Mouse (Mus musculus) lung, adult 2 months (tissue): ENCODE data around the gene Ptma. TPM values are rescaled to one million over a fixed set of nuclear protein-coding genes. Genes with fewer than 3 reads are reported as not detected.
"Not testable (repeated sequence)": the region's sequence is repeated elsewhere in the genome, so short reads cannot be mapped to it uniquely, and the experiment has no call there.

Experiments used
- DNase-seq: peaks from one replicate; pipeline ENCODE4 v3.0.0; 2022
- H3K4me1 ChIP-seq: fragments of 200-500 bp; 2 replicates; pipeline ENCODE4 v1.6.1; 2011; ENCODE audit warnings: low read length; ENCODE audit not compliant: control insufficient read depth, insufficient read depth
- H3K4me3 ChIP-seq: fragments of 200-500 bp; replicated peaks from 2 replicates; pipeline ENCODE3; 2011; ENCODE audit warnings: low read depth, mild to moderate bottlenecking, control low read depth, low read length; ENCODE audit errors: extremely low read depth
- CTCF ChIP-seq: fragments of 200-500 bp; IDR thresholded peaks from 2 replicates; pipeline ENCODE4 v1.5.1; 2011; ENCODE audit warnings: mild to moderate bottlenecking, low read length, control low read depth; ENCODE audit not compliant: insufficient read depth
- POLR2A ChIP-seq: fragments of 200-500 bp; IDR thresholded peaks from 2 replicates; pipeline ENCODE4 v1.6.1; 2011; ENCODE audit warnings: low read depth, mild to moderate bottlenecking, control low read depth, low read length, borderline replicate concordance; ENCODE audit errors: extremely low read depth
- WGBS: fragments of 180-500 bp; shearing (Covaris S2); methylation state at CpG from one replicate; pipeline ENCODE4 v1.1.7; 2018; 5-methylcytosine and 5-hydroxymethylcytosine counted together
- polyA plus RNA-seq: library from polyadenylated mRNA; depleted of rRNA; stranded (reverse); fragments of >200 nt; gene quantifications from 2 replicates; pipeline ENCODE4 v1.2.3, GENCODE M21; 2012

Ptma gene
- polyA plus RNA-seq, 1 experiment: 751 TPM

DNA sequence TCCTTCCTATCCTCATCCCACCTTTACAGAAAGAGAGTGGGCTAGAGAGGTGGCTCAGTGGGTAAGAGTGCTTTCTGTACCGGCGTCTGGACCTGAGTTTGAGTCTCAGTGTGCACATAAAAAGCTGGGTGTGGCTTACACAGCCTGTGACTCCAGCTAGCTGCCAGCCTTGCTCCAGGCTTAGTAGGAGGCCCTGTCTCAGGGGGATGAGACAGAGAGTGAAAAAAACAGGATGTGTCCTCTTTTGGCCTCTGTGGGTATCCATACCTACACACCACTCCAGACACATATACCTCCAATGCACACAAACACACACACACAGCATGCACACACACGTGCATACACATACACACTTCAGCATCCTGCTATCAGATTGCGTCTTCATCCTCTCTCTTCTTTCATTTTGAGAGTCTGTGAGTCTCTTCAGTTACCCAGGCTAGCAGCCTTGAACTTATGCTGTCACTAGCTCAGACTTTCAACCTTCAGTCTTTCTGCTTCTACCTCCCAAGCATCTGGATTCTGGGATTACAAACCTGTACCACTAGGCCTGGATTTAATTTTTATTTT lies 14.3 kb upstream of the Ptma start:
- Histone ChIP-seq H3K4me1 (no peaks in the 10 kb centered on the region; the same call in 1 of the 2 replicates), H3K4me3 (no peak overlapping the region)
- TF ChIP-seq CTCF (no peak), POLR2A (no peak)
- DNase-seq: no peak
- 79% methylated on average over 4 of the region's 4 CpGs for WGBS

GRCm38 (mm10) chr1:86513031-86513430 lies 13.5 kb upstream of the Ptma start:
- H3K4me1 ChIP-seq, DNase-seq, H3K4me3 ChIP-seq: not testable (repeated sequence)
- WGBS: 65% methylated on average over 1 of the region's 1 CpGs

- H3K4me1 ChIP-seq: no peaks in the 10 kb centered on the region
- WGBS: 44% methylated on average over 6 of the region's 6 CpGs
- H3K4me3 ChIP-seq: no peak overlapping the region
- DNase-seq: no peak
- TF ChIP-seq POLR2A (no peak), CTCF (no peak)
Measured at GRCm38 (mm10) chr1:86515715-86516410, 10.7 kb upstream of the Ptma start.

GRCm38 (mm10) chr1:86517076-86517475 lies 9.4 kb upstream of the Ptma start:
- WGBS: 71% methylated on average over 3 of the region's 3 CpGs
- H3K4me1 ChIP-seq: peaks cover 2% of the 10 kb centered on the region; the same call in 1 of the 2 replicates

DNA sequence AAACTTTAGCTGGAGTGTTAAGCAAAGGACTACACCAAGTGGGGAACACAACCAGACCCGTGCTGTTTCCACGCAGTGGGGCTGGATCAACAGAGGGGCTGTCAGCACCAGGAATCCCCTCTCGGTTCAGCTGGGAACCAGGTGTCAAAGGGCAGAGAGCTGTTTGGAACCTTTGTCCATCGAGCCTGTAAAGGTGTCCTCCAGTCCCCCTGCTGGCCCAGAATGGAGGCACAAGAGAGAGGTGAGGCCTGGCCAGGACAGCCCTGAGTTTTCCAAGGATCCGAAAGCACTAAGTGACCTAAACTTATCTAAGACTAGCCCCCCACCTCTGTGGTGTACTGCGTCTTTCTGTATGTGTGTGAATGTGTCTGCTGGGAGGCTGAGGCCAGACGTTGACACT lies 6.2 kb upstream of the Ptma start:
- Histone ChIP-seq H3K4me1 (peaks cover 14% of the 10 kb centered on the region), H3K4me3 (no peak overlapping the region)
- peak; percentile 43 for DNase-seq
- 48% methylated on average over 7 of the region's 7 CpGs for WGBS
- TF ChIP-seq CTCF: peak; percentile 55
- no peak for TF ChIP-seq POLR2A

More at GRCm38 (mm10) chr1:86517076-86517475, 9.4 kb upstream of the Ptma start:
- TF ChIP-seq POLR2A: no peak
- TF ChIP-seq CTCF: no peak
- H3K4me3 ChIP-seq: no peak overlapping the region
- no peak for DNase-seq

DNA sequence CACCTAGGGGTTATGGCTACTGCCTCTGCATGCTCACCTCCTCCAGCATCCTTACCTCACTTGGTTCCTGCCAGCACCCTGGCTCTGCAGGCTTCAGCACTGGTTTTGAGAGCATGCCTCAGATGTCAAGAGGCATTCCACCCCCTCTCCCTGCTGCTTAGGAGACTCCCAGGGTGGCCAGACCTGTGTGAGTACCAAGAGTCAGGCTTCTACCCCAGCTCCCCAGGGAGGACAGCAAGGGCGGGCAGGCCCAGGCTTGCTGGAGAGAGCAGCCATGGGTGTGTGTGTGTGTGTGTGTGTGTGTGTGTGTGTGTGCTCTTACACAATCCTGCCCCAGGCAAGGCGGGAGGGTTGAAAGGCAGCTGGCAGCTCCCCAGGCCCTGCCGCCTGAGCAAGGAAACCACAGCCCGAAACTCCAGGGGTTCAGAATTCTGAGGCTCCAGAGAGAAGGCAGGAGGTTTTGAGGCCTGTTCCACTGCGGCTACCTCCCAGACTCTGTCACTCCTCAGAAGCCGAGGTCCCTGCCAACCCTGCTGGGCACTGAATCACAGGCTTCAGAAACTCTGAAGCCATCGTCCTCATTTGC lies 4.1 kb upstream of the Ptma start:
- peak; percentile 62 for DNase-seq
- 46% methylated on average over 7 of the region's 7 CpGs for WGBS
- no peak overlapping the region for H3K4me3 ChIP-seq
- no peak for TF ChIP-seq CTCF
- TF ChIP-seq POLR2A: no peak
- H3K4me1 ChIP-seq: peaks cover 14% of the 10 kb centered on the region

GRCm38 (mm10) chr1:86523776-86524618 lies 2.5 kb upstream of the Ptma start:
- DNase-seq: no peak
- peaks cover 18% of the 10 kb centered on the region for H3K4me1 ChIP-seq
- 79% methylated on average over 8 of the region's 8 CpGs for WGBS
- TF ChIP-seq POLR2A (no peak), CTCF (no peak)
- H3K4me3 ChIP-seq: no peak overlapping the region

DNA sequence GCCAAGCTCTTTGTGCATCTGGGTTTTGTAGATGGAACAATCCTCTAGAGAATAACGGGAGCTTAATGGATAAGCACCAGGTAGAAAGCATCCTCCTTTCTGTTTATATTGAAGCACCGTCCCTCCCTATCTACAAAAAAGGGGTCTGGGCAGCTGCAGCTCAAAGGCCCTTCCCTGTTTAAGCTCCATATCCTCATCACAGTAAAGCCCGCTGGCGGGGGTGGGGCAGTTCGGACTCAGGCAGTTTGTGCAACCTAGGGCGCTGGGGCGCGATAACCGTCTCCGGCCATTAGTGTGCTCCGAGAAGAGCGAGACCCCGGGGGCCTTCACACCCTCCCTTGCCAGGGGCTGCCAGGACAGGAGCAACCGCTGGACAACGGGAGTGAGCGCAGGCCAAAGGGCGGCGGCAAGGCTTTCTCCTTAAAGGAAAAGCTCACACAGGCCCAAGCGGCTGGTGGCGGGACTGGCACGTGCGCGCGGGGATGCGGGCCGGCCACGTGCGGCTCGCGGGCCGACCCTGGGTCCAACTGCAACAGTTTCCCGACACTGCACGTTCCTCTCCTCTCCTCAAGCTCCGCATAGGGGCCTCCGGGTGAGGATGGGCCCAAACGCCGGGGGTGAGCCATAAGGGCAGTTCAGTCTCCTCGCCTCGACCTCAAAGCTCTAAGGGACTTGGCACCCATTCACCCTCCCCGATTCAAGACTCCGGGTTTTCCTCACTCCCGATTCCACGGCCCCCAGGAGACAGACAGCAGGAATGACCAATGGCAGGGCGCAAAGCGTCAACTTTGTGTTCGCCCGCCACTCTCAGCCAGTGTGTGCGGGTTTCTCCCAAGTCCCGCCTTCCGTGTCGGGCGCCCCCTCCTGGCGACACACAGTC lies 1.7 kb upstream of the Ptma start:
- 4% methylated on average over 53 of the region's 53 CpGs for WGBS
- H3K4me1 ChIP-seq: peaks cover 18% of the 10 kb centered on the region
- peak; percentile 99 for DNase-seq
- TF ChIP-seq POLR2A (peak; percentile 51; the same call in 1 of the 2 replicates), CTCF (peak; percentile 69)
- H3K4me3 ChIP-seq: peak overlapping the region; percentile 86
